Mouse (Mus musculus): ENCODE measurements around the gene Atp8a2. TPM values are rescaled to one million over a fixed set of nuclear protein-coding genes. Genes with fewer than 3 reads are reported as not detected.

Gene Atp8a2
- total and polyA plus RNA-seq, 2 experiments from 2014 or later: 43.0 to 81.7 TPM

DNA sequence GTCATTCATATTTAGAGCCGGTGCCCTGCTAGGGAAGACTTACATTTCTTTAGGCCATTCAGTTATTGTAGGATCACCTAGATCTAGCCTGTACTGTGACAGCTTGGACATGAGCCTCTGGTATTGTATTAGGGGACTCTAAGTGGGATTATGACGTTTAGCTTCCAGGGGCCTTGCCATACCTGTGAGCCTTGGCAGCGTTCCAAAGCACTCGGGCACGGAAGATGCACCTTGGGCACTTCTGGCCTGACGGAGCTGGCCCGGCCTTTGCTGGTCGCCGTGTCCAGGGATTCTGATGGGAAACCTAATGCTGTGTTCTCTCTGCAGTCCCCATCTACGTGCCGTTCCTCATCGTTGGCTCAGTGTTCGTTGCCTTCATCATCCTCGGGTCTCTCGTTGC, 567.7 kb downstream of the Atp8a2 start:
- Histone ChIP-seq H3K36me3 (ENCODE audit: insufficient read depth, low read length) (no peaks in the 10 kb centered on the region), H3K4me2 (ENCODE audit: low read depth, low read length, poor library complexity, severe bottlenecking) (no peak overlapping the region), H3K9ac (replicated peaks; ENCODE audit: low read length, poor library complexity, severe bottlenecking) (no peak overlapping the region), H3K9me3 (ENCODE audit: low read length) (no peaks in the 10 kb centered on the region), H3K27me3 (ENCODE audit: insufficient read depth, low read length) (no peaks in the 10 kb centered on the region), H3K4me3 (ENCODE audit: low read depth, low read length) (no peak overlapping the region), H3K4me1 (ENCODE audit: insufficient read depth, low read length) (no peaks in the 10 kb centered on the region), H3K27ac (ENCODE audit: low read depth, low read length) (no peak overlapping the region)
- DNase-seq (ENCODE audit: low spot score): no peak
- WGBS: 85% methylated on average over 15 of the region's 15 CpGs
- ATAC-seq (ENCODE audit: low FRiP score): no peak
- TF ChIP-seq CTCF (IDR thresholded peaks at IDR 0.05): no peak

DNA sequence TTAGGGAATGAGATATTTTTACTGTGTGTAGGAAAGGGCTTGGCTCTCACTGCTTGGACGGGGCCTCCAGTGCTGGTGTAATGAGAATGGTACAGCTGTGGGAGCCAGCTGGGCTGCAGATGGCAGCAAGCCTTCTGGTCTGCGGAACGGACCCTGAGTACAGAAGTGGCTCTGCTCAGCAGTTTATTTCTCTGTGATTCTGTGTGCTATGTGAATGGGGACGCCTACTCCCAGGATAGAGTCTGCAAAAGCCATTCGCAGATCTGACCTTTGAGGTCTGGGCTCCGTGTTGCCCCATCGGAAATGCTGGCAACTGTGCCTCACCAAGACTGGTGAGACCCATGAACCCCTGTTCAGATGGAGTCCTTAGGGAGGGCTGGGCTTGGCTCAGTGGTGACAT, 569.2 kb downstream of the Atp8a2 start:
- ATAC-seq (ENCODE audit: low FRiP score): no peak
- TF ChIP-seq CTCF (IDR thresholded peaks at IDR 0.05): peak; percentile 56
- H3K27me3 ChIP-seq (ENCODE audit: insufficient read depth, low read length): peaks cover 4% of the 10 kb centered on the region; the same call in 1 of the 2 replicates
- 36% methylated on average over 7 of the region's 7 CpGs for WGBS
- H3K4me1 ChIP-seq (ENCODE audit: insufficient read depth, low read length): no peaks in the 10 kb centered on the region
- H3K9ac ChIP-seq (replicated peaks; ENCODE audit: low read length, poor library complexity, severe bottlenecking): no peak overlapping the region
- peak overlapping the region; percentile 69 for H3K4me3 ChIP-seq (ENCODE audit: low read depth, low read length)
- H3K4me2 ChIP-seq (ENCODE audit: low read depth, low read length, poor library complexity, severe bottlenecking): peak overlapping the region; percentile 76
- H3K27ac ChIP-seq (ENCODE audit: low read depth, low read length): no peak overlapping the region
- no peaks in the 10 kb centered on the region for H3K36me3 ChIP-seq (ENCODE audit: insufficient read depth, low read length)
- DNase-seq (ENCODE audit: low spot score): peak; percentile 68
- H3K9me3 ChIP-seq (ENCODE audit: low read length): no peaks in the 10 kb centered on the region

DNA sequence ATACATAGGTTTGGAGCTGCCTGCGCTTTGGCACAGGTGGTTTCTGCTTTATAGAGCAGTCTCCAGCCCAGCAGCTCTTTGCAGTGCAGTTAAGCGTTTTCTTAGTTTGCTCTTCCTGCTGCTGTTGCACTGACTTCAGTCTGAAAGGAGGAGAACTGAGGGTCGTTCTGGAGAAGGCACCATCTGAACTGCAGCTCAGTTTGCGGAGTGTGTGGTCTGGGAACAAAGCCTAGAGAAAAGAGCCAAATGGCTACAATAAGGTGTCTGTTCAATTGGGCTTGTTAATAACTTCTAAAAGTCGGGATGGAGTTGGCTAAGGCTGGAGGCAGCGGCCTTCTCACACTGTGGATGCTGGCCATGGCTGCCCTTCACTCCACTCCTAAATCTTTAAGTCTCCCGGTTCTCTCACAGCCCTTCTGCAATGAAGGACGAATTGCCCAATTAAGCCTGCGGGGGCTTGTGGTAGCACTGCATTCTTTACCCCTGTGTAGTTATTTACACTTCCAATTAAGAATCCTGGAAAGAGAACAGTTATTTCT, 569.8 kb downstream of the Atp8a2 start:
- WGBS: 24% methylated on average over 9 of the region's 9 CpGs
- H3K36me3 ChIP-seq (ENCODE audit: insufficient read depth, low read length): no peaks in the 10 kb centered on the region
- peak overlapping the region; percentile 76 for H3K4me2 ChIP-seq (ENCODE audit: low read depth, low read length, poor library complexity, severe bottlenecking)
- no peak overlapping the region for H3K27ac ChIP-seq (ENCODE audit: low read depth, low read length)
- no peak for ATAC-seq (ENCODE audit: low FRiP score)
- no peak overlapping the region for H3K9ac ChIP-seq (replicated peaks; ENCODE audit: low read length, poor library complexity, severe bottlenecking)
- TF ChIP-seq CTCF (IDR thresholded peaks at IDR 0.05): no peak
- peaks cover 4% of the 10 kb centered on the region; the same call in 1 of the 2 replicates for H3K27me3 ChIP-seq (ENCODE audit: insufficient read depth, low read length)
- H3K4me3 ChIP-seq (ENCODE audit: low read depth, low read length): peak overlapping the region; percentile 69
- peak; percentile 39 for DNase-seq (ENCODE audit: low spot score)
- H3K9me3 ChIP-seq (ENCODE audit: low read length): no peaks in the 10 kb centered on the region
- no peaks in the 10 kb centered on the region for H3K4me1 ChIP-seq (ENCODE audit: insufficient read depth, low read length)

DNA sequence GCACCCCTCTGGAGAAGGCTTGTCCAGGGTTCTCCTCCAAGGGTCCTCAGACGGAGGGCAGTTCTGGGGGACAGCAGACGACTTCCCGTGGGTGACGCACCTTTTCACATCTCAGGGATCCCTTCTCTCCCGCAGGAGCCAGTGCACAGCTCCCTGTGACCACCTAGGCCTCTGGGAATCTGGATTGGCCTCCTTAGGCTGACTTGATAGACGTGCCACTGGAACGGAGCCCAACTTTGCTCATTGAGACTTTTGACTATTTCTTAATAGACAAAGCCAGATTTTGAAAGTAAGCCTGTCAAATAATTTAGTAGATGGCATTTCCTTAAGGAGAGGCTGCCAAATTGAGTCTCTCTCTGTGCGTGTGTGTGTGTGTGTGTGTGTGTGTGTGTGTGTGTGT, 570.3 kb downstream of the Atp8a2 start:
- H3K4me2 ChIP-seq (ENCODE audit: low read depth, low read length, poor library complexity, severe bottlenecking): peak overlapping the region; percentile 76
- WGBS: 15% methylated on average over 8 of the region's 8 CpGs
- peak overlapping the region; percentile 69 for H3K4me3 ChIP-seq (ENCODE audit: low read depth, low read length)
- H3K36me3 ChIP-seq (ENCODE audit: insufficient read depth, low read length): no peaks in the 10 kb centered on the region
- no peak for ATAC-seq (ENCODE audit: low FRiP score)
- no peaks in the 10 kb centered on the region for H3K9me3 ChIP-seq (ENCODE audit: low read length)
- H3K9ac ChIP-seq (replicated peaks; ENCODE audit: low read length, poor library complexity, severe bottlenecking): no peak overlapping the region
- peaks cover 4% of the 10 kb centered on the region; the same call in 1 of the 2 replicates for H3K27me3 ChIP-seq (ENCODE audit: insufficient read depth, low read length)
- H3K4me1 ChIP-seq (ENCODE audit: insufficient read depth, low read length): no peaks in the 10 kb centered on the region
- DNase-seq (ENCODE audit: low spot score): peak; percentile 28
- no peak for TF ChIP-seq CTCF (IDR thresholded peaks at IDR 0.05)
- no peak overlapping the region for H3K27ac ChIP-seq (ENCODE audit: low read depth, low read length)

DNA sequence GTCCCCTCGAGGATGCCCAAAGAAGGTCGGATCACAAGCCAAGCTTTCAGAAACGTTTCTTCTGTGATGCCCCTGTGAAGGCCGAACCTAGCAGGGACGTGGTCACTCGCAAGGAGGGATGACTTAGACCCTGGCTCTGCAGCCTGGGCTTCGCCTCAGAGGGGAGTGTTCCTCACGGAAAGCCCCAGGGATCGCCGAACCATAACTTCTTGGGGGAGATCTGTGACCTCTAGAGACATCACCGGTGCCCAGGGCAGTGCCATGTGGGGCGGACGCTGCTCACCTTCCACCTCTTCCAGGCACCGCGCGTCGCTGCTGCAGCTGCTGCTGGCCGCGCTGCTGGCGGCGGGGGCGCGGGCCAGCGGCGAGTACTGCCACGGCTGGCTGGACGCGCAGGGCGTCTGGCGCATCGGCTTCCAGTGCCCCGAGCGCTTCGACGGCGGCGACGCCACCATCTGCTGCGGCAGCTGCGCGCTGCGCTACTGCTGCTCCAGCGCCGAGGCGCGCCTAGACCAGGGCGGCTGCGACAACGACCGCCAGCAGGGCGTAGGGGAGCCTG, 571.1 kb downstream of the Atp8a2 start:
- peak; percentile 74 for DNase-seq (ENCODE audit: low spot score)
- peak; percentile 36 for ATAC-seq (ENCODE audit: low FRiP score)
- Histone ChIP-seq H3K4me2 (ENCODE audit: low read depth, low read length, poor library complexity, severe bottlenecking) (peak overlapping the region; percentile 76), H3K4me1 (ENCODE audit: insufficient read depth, low read length) (no peaks in the 10 kb centered on the region), H3K36me3 (ENCODE audit: insufficient read depth, low read length) (no peaks in the 10 kb centered on the region), H3K9ac (replicated peaks; ENCODE audit: low read length, poor library complexity, severe bottlenecking) (peak overlapping the region; percentile 60), H3K9me3 (ENCODE audit: low read length) (no peaks in the 10 kb centered on the region), H3K4me3 (ENCODE audit: low read depth, low read length) (peak overlapping the region; percentile 69), H3K27me3 (ENCODE audit: insufficient read depth, low read length) (peaks cover 4% of the 10 kb centered on the region; the same call in 1 of the 2 replicates), H3K27ac (ENCODE audit: low read depth, low read length) (0 out of 2 replicates have a peak overlapping the region, but pooled peaks have one; percentile 55)
- TF ChIP-seq CTCF (IDR thresholded peaks at IDR 0.05): no peak
- WGBS: under 1% methylated on average over 50 of the region's 51 CpGs

DNA sequence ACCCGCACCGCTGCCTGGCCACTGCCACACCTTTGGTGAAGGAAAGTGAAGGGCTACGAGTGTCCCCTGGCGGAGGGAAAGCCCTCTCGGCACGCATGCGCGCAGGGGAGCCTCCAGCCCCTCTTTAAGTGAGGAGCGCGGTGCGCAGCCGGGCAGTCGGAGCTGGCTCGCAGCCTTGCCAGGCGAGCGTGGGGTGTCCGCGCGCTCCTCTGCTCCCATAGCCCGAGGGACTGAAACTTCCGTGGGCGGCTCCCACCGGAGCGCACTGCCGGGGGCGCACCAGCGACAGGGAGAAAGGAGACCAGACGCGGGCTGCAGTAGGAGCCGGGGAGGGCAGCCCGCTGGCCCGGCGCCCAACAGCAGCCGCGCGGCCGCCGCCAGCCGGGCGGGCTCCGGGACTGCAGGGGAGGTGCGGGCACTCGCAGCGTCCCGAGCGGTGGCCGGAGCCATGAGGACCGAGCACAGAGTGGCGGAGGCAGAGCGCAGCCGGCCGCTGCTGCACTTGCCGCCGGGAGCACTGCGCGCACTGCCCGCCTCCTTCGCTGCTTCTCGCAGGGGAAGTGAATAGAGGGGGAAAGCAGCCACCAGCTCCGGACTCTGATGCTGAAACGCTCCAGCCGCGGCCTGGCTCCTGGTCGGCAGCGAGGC, 571.7 kb downstream of the Atp8a2 start, which contains the start of gene Shisa2:
Gene Shisa2 (plus strand): TSS at position 151 of the 648 bp plus-strand sequence.
- Histone ChIP-seq H3K9ac (replicated peaks; ENCODE audit: low read length, poor library complexity, severe bottlenecking) (peak within 1 kb of the TSS; percentile 60), H3K4me1 (ENCODE audit: insufficient read depth, low read length) (no peaks in the 10 kb centered on the region), H3K27me3 (ENCODE audit: insufficient read depth, low read length) (peaks cover 4% of the 10 kb centered on the region; the same call in 1 of the 2 replicates), H3K36me3 (ENCODE audit: insufficient read depth, low read length) (no peaks in the 10 kb centered on the region), H3K4me2 (ENCODE audit: low read depth, low read length, poor library complexity, severe bottlenecking) (peak within 1 kb of the TSS; percentile 76), H3K4me3 (ENCODE audit: low read depth, low read length) (peak within 1 kb of the TSS; percentile 69), H3K9me3 (ENCODE audit: low read length) (no peaks in the 10 kb centered on the region), H3K27ac (ENCODE audit: low read depth, low read length) (0 out of 2 replicates have a peak within 1 kb of the TSS, but pooled peaks have one; percentile 55)
- ATAC-seq (ENCODE audit: low FRiP score) (peak; percentile 84), DNase-seq (ENCODE audit: low spot score) (peak; percentile 86)
- under 1% methylated on average over 56 of the region's 65 CpGs for WGBS
- peak; percentile 78 for TF ChIP-seq CTCF (IDR thresholded peaks at IDR 0.05)
